12 mouse cellular contexts compared by ENCODE assay signal in genomic region chr4:35259006-35259405, GRCm38 (mm10).
"Had no signal": no experiment of that assay in that cellular context is flagged by ENCODE, and none has a peak within 500 bp of the region (broad histone marks: within the 10 kb centered on the region; RNA-seq: fewer than 3 reads in every experiment).

No protein-coding gene starts in this region.

- DNase-seq: kidney, adult 18-20 months; kidney, postnatal 10 days; kidney, postnatal 4 days; lung, postnatal 14 days; thymus, postnatal 36 days had no signal

- H3K27me3 ChIP-seq: limb, embryonic 12.5 days; lung, embryonic 15.5 days; midbrain, embryonic 13.5 days; stomach, embryonic 15.5 days had no signal

- H3K36me3 ChIP-seq: limb, embryonic 12.5 days; lung, embryonic 15.5 days; midbrain, embryonic 13.5 days; stomach, embryonic 15.5 days had no signal

- H3K9ac ChIP-seq: limb, embryonic 12.5 days; lung, embryonic 15.5 days; midbrain, embryonic 13.5 days; stomach, embryonic 15.5 days had no signal

- H3K9me3 ChIP-seq: limb, embryonic 12.5 days; lung, embryonic 15.5 days; midbrain, embryonic 13.5 days; stomach, embryonic 15.5 days had no signal

- H3K27ac ChIP-seq: layer of hippocampus, adult 2 months; limb, embryonic 12.5 days; lung, embryonic 15.5 days; macrophage; midbrain, embryonic 13.5 days; stomach, embryonic 15.5 days had no signal

- H3K4me2 ChIP-seq: limb, embryonic 12.5 days; lung, embryonic 15.5 days; midbrain, embryonic 13.5 days; stomach, embryonic 15.5 days had no signal

- ATAC-seq: midbrain, embryonic 13.5 days had no signal

- H3K4me3 ChIP-seq: layer of hippocampus, adult 2 months; limb, embryonic 12.5 days; lung, embryonic 15.5 days; midbrain, embryonic 13.5 days; myocyte; stomach, embryonic 15.5 days had no signal

- H3K4me1 ChIP-seq: limb, embryonic 12.5 days; lung, embryonic 15.5 days; midbrain, embryonic 13.5 days; stomach, embryonic 15.5 days had no signal
